Mouse (Mus musculus) midbrain, embryonic 13.5 days (tissue): ENCODE results near the gene Greb1. TPM values are rescaled to one million over a fixed set of nuclear protein-coding genes. Genes with fewer than 3 reads are reported as not detected.

ENCODE experiments used
- ATAC-seq: fragments of 200-750 bp; cut with Nextera tagmentation; 2 replicates; pipeline ENCODE4 v1.8.0; 2017; ENCODE audit warnings: mild to moderate bottlenecking, moderate TSS enrichment, moderate library complexity
- H3K27ac ChIP-seq: fragments of 300-500 bp; sonication (generic); 2 replicates; pipeline ENCODE4 v1.5.1; 2015; ENCODE audit warnings: inconsistent platforms, mild to moderate bottlenecking, moderate library complexity
- H3K27me3 ChIP-seq: fragments of 300-500 bp; sonication (generic); 2 replicates; pipeline ENCODE4 v1.6.1; 2015; ENCODE audit warnings: mild to moderate bottlenecking, inconsistent platforms
- H3K36me3 ChIP-seq: fragments of 300-500 bp; sonication (generic); 2 replicates; pipeline ENCODE4 v1.6.1; 2015; ENCODE audit warnings: mild to moderate bottlenecking, inconsistent platforms
- H3K4me1 ChIP-seq: fragments of 300-500 bp; sonication (generic); replicated peaks from 2 replicates; pipeline ENCODE4 v1.6.1; 2015; ENCODE audit warnings: inconsistent platforms
- H3K4me2 ChIP-seq: fragments of 300-500 bp; sonication (generic); replicated peaks from 2 replicates; pipeline ENCODE4 v1.6.1; 2015; ENCODE audit warnings: moderate library complexity, mild to moderate bottlenecking, inconsistent platforms
- H3K4me3 ChIP-seq: fragments of 300-500 bp; sonication (generic); replicated peaks from 2 replicates; pipeline ENCODE4 v1.5.1; 2015; ENCODE audit warnings: mild to moderate bottlenecking, inconsistent platforms
- H3K9ac ChIP-seq: fragments of 300-500 bp; sonication (generic); replicated peaks from 2 replicates; pipeline ENCODE4 v1.6.1; 2015; ENCODE audit warnings: mild to moderate bottlenecking, inconsistent platforms
- H3K9me3 ChIP-seq: fragments of 300-500 bp; sonication (generic); 2 replicates; pipeline ENCODE4 v1.6.1; 2016; ENCODE audit warnings: mild to moderate bottlenecking, inconsistent platforms
- WGBS: fragments of 180-500 bp; shearing (Covaris S2); methylation state at CpG from one replicate; pipeline ENCODE4 v1.1.7; 2015; 5-methylcytosine and 5-hydroxymethylcytosine counted together
- microRNA-seq: library from miRNA; unstranded; fragments of <30 nt; microRNA quantifications from one replicate; pipeline ENCODE4, GENCODE M21; 2016
- polyA plus RNA-seq: library from polyadenylated mRNA; unstranded; fragments of >200 nt; fragmentation: Nextera tagmentation; extraction: Ambion mirVana; gene quantifications from 2 replicates; pipeline ENCODE4 v1.2.1, GENCODE M21; 2015

The Greb1 gene
- polyA plus RNA-seq, 1 experiment from 2014 or later: 2.7 TPM

GRCm38 (mm10) chr12:16635816-16636215, 164.9 kb downstream of the Greb1 start:
- no peak for ATAC-seq
- Histone ChIP-seq H3K9ac (no peak overlapping the region), H3K27me3 (no peaks in the 10 kb centered on the region), H3K4me2 (no peak overlapping the region), H3K27ac (no peak overlapping the region), H3K9me3 (no peaks in the 10 kb centered on the region), H3K4me1 (no peaks in the 10 kb centered on the region), H3K4me3 (no peak overlapping the region), H3K36me3 (no peaks in the 10 kb centered on the region)
- 81% methylated on average over 6 of the region's 6 CpGs for WGBS

DNA sequence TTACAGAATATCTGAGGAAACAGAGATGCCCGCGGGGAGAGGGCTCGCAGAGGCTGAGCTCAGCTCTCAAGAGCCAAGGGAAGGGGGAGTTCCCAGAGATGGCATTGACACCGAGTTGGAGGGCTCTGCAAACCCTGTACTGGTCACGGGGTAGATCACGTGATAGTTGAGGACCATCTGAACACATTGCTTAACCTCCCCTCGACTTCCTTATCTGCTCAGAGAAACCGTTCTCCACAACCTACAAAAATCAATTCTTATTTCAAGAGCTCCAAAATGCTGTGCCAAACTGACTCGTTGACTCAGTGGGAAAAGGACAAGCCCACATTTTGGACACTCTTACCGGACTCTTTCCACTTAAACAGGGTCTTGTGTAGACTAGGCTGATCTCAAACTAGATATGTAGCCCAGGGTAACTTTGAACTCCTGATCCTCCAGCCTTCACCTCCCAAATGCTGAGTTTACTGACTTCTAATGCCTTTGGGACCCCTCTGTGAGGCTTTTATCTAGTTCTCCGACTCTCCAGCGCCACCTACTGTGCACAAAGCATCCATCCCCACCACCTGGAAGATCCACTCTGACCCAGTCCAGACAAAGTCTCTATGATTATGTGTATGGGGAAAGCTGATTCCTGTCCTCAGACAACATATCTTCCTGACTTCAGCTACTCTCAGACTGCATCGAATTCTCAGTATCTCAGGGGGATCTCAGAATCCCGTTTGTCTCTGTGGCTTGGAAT, 166.4 kb downstream of the Greb1 start:
- no peak overlapping the region for H3K4me3 ChIP-seq
- no peaks in the 10 kb centered on the region for H3K36me3 ChIP-seq
- H3K4me1 ChIP-seq: no peaks in the 10 kb centered on the region
- no peaks in the 10 kb centered on the region for H3K9me3 ChIP-seq
- peak; percentile 61 for ATAC-seq
- no peak overlapping the region for H3K4me2 ChIP-seq
- H3K27ac ChIP-seq: no peak overlapping the region
- 60% methylated on average over 14 of the region's 14 CpGs for WGBS
- no peaks in the 10 kb centered on the region for H3K27me3 ChIP-seq
- H3K9ac ChIP-seq: no peak overlapping the region

- Histone ChIP-seq H3K27me3 (no peaks in the 10 kb centered on the region), H3K4me2 (no peak overlapping the region), H3K9me3 (no peaks in the 10 kb centered on the region), H3K9ac (no peak overlapping the region), H3K4me3 (no peak overlapping the region), H3K27ac (no peak overlapping the region), H3K36me3 (no peaks in the 10 kb centered on the region), H3K4me1 (no peaks in the 10 kb centered on the region)
- ATAC-seq: 0 out of 2 replicates have a peak, but pooled peaks have one; percentile 4
- WGBS: 91% methylated on average over 6 of the region's 6 CpGs
Observed at GRCm38 (mm10) chr12:16633235-16633634, 167.5 kb downstream of the Greb1 start.

DNA sequence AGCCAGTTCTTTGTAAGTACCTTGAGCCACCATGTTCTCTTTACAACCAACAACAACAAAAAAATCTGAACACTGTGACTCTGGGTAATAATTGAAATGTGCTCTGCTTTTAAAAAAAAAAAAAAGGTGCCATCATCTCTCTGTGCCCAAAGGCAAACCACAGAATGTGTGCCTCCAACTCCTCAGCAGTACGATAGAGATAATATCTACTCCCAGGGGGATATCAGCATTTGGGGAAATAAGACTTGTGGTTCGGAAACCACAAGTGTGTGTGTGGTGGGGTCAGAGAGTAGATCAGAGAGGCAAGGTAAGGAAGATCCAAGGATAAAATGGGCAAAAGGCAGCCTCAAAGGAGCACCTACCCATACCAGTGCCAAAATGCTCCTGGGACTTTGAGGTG, 169.3 kb downstream of the Greb1 start:
- Histone ChIP-seq H3K4me1 (no peaks in the 10 kb centered on the region), H3K27ac (no peak overlapping the region), H3K4me3 (no peak overlapping the region), H3K36me3 (no peaks in the 10 kb centered on the region), H3K9me3 (no peaks in the 10 kb centered on the region), H3K27me3 (no peaks in the 10 kb centered on the region), H3K4me2 (no peak overlapping the region), H3K9ac (no peak overlapping the region)
- ATAC-seq: no peak
- 92% methylated on average over 2 of the region's 2 CpGs for WGBS

DNA sequence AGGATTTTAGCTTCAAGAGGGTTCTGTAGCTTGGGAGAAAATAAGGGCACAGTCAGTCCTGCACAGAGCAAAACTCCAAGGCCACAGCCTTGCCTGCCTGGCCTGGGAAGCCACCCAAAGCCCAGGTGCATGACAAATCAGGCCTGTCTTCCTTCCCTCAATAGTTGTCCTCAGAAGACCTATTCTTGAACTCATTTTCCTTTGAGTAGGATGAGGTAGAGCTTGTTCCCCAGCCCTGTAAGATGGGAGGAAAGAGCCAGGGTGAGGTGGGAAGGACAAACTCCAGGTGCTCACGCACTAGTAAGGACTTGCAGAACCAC, 169.9 kb downstream of the Greb1 start:
- Histone ChIP-seq H3K4me1 (no peaks in the 10 kb centered on the region), H3K27me3 (no peaks in the 10 kb centered on the region), H3K9ac (no peak overlapping the region), H3K4me2 (no peak overlapping the region), H3K9me3 (no peaks in the 10 kb centered on the region), H3K36me3 (no peaks in the 10 kb centered on the region), H3K27ac (no peak overlapping the region), H3K4me3 (no peak overlapping the region)
- WGBS: 100% methylated on average over 1 of the region's 1 CpGs
- no peak for ATAC-seq

DNA sequence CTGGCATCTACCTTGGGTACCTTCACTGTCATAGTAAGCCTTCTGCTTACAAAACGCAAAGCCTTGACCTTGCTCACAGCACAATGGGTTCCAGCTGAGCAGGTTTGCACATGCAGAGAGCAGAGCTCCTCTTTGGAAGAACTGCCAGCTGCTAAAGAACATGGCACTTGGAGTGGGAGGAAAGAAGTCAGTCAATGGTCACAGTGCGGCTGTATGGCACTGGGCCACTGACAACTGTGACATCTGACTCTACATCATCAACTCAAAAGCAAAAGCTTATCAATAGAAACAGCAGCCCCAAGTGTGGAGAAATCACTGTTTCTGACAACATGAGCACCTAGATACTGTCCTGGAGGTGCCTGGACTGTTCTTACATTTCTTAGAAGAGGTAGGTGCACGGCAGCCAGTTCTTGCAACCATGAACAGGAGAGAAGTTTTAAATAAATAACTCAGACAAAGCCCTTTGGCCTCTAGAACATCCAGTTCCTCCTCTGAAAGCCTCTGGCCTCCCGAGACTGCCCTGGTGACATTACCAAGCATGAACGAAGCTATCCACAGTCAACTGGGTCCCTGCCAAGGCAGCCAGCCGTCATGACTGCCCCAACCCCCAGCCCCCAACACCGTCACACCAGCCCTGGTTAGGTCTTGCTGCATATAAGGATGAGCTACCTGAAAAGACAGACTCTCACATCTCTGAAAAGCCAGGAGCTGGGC, 170.4 kb downstream of the Greb1 start:
- H3K9me3 ChIP-seq: no peaks in the 10 kb centered on the region
- H3K4me2 ChIP-seq: no peak overlapping the region
- no peaks in the 10 kb centered on the region for H3K36me3 ChIP-seq
- no peak overlapping the region for H3K27ac ChIP-seq
- ATAC-seq: no peak
- no peaks in the 10 kb centered on the region for H3K4me1 ChIP-seq
- no peaks in the 10 kb centered on the region for H3K27me3 ChIP-seq
- no peak overlapping the region for H3K4me3 ChIP-seq
- 76% methylated on average over 7 of the region's 7 CpGs for WGBS
- no peak overlapping the region for H3K9ac ChIP-seq

Small RNAs within 50 kb of the gene (microRNA-seq; reads per million reads assigned to microRNA genes)
- not detected for gene Gm44305

Other genes starting within 250 kb of the Greb1 start
- 22.0 and 22.8 TPM in 2 replicates for gene Lpin1, start 189.9 kb downstream of the Greb1 start, polyA plus RNA-seq
- gene Ntsr2, start 147.5 kb downstream of the Greb1 start, polyA plus RNA-seq: 0.21 and 0.22 TPM in 2 replicates
- 46.7 and 49.5 TPM in 2 replicates for gene E2f6, start 10.1 kb upstream of the Greb1 start, polyA plus RNA-seq
- 14.4 and 15.7 TPM in 2 replicates for gene Rock2, start 94.0 kb upstream of the Greb1 start, polyA plus RNA-seq
- gene Pqlc3, start 199.5 kb upstream of the Greb1 start, polyA plus RNA-seq: 1.6 and 2.1 TPM in 2 replicates
- 0.82 and 1.5 TPM in 2 replicates for gene 2410004P03Rik, start 210.8 kb upstream of the Greb1 start, polyA plus RNA-seq